Mouse (Mus musculus) macrophage (primary cell): ENCODE results near the gene Ulk2. TPM values are rescaled to one million over a fixed set of nuclear protein-coding genes. Genes with fewer than 3 reads are reported as not detected.

Experiments used
- H3K27ac ChIP-seq: fragments of 350-480 bp; formaldehyde crosslinking; 2 replicates; pipeline ENCODE4 v1.9.0; 2021
- H3K36me3 ChIP-seq: fragments of 350-480 bp; formaldehyde crosslinking; 2 replicates; pipeline ENCODE4 v1.9.0; 2021; ENCODE audit errors: inconsistent target
- H3K4me3 ChIP-seq: fragments of 350-480 bp; formaldehyde crosslinking; 2 replicates; pipeline ENCODE4 v1.9.0; 2021; ENCODE audit errors: inconsistent target
- H3K79me2 ChIP-seq: fragments of 350-480 bp; formaldehyde crosslinking; 2 replicates; pipeline ENCODE4 v1.9.0; 2021; ENCODE audit errors: inconsistent target
- WGBS: methylation state at CpG from one replicate; pipeline ENCODE4 v1.1.7; 2026; ENCODE audit warnings: inconsistent platforms; ENCODE audit not compliant: missing documents; 5-methylcytosine and 5-hydroxymethylcytosine counted together
- polyA plus RNA-seq: library from polyadenylated mRNA; stranded (reverse); fragments of 250-400 nt; gene quantifications from 3 replicates; pipeline ENCODE4 v1.2.4, GENCODE M21; 2018; ENCODE audit warnings: inconsistent platforms

Ulk2 gene
- polyA plus RNA-seq, 1 experiment from 2014 or later, result 30.5 TPM

DNA sequence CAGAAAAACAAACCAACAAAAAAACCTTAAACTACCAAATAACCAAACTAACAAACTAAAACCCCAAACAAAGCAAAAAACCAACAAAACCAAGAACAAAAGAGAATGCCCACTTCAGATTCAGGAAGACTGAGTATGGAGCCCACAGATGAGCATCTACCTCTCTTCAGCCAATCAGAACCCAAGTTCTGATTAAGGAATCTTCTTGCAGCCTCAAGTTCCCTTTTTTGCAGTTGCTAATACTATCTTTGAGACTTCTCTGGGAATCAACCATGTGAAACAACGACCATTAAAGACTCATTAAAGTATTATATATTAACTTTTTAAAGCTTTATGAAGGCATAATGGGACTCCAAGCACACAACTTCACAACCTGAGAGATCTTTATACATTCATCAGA, 117.6 kb downstream of the Ulk2 start:
- no peak overlapping the region for H3K4me3 ChIP-seq
- peaks cover 51% of the 10 kb centered on the region for H3K36me3 ChIP-seq
- 69% methylated on average over 1 of the region's 1 CpGs for WGBS
- no peaks in the 10 kb centered on the region for H3K79me2 ChIP-seq
- H3K27ac ChIP-seq, result no peak overlapping the region

DNA sequence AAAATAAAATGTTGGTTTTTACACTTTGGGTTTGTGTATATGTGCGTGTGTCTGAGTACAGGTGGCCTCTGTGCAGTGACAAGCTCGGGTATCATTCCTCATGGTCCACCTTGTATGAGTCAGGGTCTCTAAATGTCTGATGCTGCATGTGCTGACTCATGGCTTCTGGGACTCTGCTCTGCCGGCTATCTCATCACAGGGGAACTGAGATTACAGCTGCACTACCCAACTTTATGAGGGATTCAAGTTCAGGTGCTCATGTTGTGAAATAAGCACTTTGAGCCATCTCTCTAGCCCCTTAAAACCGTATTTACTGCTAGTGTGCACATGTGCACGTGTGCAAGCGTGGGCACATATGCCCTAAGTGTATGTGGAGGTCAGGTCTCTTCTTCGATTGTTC, 122.2 kb downstream of the Ulk2 start:
- no peak overlapping the region for H3K27ac ChIP-seq
- WGBS, result 79% methylated on average over 7 of the region's 7 CpGs
- peaks cover 50% of the 10 kb centered on the region for H3K36me3 ChIP-seq
- H3K79me2 ChIP-seq, result no peaks in the 10 kb centered on the region
- no peak overlapping the region for H3K4me3 ChIP-seq

DNA sequence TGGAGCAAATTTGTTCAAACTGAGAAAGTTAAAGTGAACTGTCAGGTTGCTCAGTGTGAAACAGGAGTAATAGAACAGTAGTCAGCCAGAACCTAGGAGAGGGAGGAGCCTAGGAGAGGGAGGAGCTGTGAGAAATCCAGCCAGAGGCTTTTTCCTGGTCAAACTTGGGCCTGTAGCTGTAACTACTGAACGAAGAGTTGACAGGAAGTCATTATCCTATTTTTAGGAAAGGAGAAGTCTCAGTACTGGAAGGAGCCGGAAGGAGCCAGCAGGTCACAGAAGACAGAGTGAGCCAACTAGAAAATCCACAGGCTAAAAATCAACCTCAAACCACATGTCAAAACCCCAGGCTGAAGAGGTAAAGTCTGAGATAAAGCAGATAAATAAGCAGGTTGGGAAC, 126.8 kb downstream of the Ulk2 start:
- peak overlapping the region; percentile 76 for H3K27ac ChIP-seq
- peaks cover 33% of the 10 kb centered on the region for H3K36me3 ChIP-seq
- no peak overlapping the region for H3K4me3 ChIP-seq
- no peaks in the 10 kb centered on the region for H3K79me2 ChIP-seq
- 10% methylated on average over 2 of the region's 2 CpGs for WGBS

Other genes with a start within 250 kb of the Ulk2 start
- gene Grap, start 201.8 kb downstream of the Ulk2 start, polyA plus RNA-seq, result 3.2 to 4.6 TPM (median 3.8 TPM) in 3 replicates
- gene Fam83g, start 171.0 kb downstream of the Ulk2 start, polyA plus RNA-seq, result 0.26 TPM in 1 of 3 replicates, not detected in the others
- gene Slc5a10, start 134.2 kb downstream of the Ulk2 start, polyA plus RNA-seq, result not detected in 3 replicates
- 24.2 to 42.5 TPM (median 30.8 TPM) in 3 replicates for gene Prpsap2, start 93.0 kb downstream of the Ulk2 start, polyA plus RNA-seq
- gene Akap10, start 75.2 kb upstream of the Ulk2 start, polyA plus RNA-seq, result 30.0 to 39.9 TPM (median 37.1 TPM) in 3 replicates
- 39.2 to 116 TPM (median 77.7 TPM) in 3 replicates for gene Specc1, start 101.7 kb upstream of the Ulk2 start, polyA plus RNA-seq